Mouse (Mus musculus) hematopoietic stem cell, adult 5-6 weeks (primary cell): ENCODE measurements around the gene Larp1. TPM values are rescaled to one million over a fixed set of nuclear protein-coding genes. Genes with fewer than 3 reads are reported as not detected.
A peak's percentile ranks its signal among the peaks of the same experiment; 100 is the strongest.

Experiments
- ATAC-seq, 2 experiments: fragments of 125-278 bp in 1 of 2; replicated peaks in 1 of 2; 2 replicates each; pipeline ENCODE4 v1.8.0; 2016 to 2017; ENCODE audit warnings: inconsistent platforms in 2 of 2, mild to moderate bottlenecking in 2 of 2, moderate number of reproducible peaks in 2 of 2, low read depth in 1 of 2, moderate TSS enrichment in 1 of 2; ENCODE audit not compliant: low FRiP score in 2 of 2, poor library complexity in 2 of 2, severe bottlenecking in 2 of 2, insufficient read depth in 1 of 2, low TSS enrichment in 1 of 2
- total RNA-seq: library from RNA; stranded (forward); fragments of 172-1452, 232-1000 nt; gene quantifications from 2 replicates; pipeline ENCODE4 v1.2.3, GENCODE M21; 2017

Gene Larp1
- total RNA-seq, 1 experiment from 2014 or later: 55.1 TPM

DNA sequence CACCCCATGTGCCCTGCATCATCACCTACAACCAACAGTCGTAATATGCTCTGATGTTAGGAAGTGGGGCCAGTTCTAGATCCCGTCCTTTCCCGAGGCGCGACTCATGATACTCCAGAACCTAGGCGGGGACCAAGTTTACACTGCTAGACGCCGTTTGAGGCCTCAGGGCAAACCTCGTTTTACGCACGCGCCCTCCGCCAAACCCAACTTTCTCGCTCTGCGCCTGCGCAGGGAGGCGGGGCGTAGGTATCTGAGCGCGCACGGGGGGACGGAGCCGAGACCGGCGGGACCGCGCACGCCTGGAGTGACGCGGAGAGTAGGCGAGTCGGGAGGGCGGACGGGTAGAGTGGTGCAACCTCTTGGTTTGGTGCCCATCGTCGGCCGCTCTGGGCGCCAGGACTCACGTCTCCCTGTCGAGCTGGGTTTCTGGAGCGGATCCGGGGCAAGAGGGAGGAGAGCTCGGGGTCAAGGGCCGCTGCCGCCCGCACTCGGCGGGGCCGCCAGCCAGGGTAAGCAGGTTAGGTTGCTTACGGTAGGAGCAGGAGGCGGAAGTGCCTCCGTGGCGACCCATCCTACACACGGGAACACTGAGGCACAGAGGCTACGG lies 94.9 kb downstream of the Larp1 start, which contains the start of gene Cnot8:
TSS of gene Cnot8 (plus strand) at position 457 of the 610 bp plus-strand sequence.
- ATAC-seq: peak; percentile 87 to 90

GRCm38 (mm10) chr11:58104351-58104791 lies 95.5 kb downstream of the Larp1 start:
- ATAC-seq: peak; percentile 28 to 34

GRCm38 (mm10) chr11:58107009-58107408 lies 98.1 kb downstream of the Larp1 start:
- ATAC-seq: no peak

GRCm38 (mm10) chr11:58107664-58108337 lies 98.9 kb downstream of the Larp1 start:
- ATAC-seq: no peak

Other genes starting within 250 kb of the Larp1 start
- gene Sap30l, start 207.4 kb upstream of the Larp1 start, total RNA-seq: 26.6 and 26.8 TPM in 2 replicates
- gene Hand1, start 176.2 kb upstream of the Larp1 start, total RNA-seq: not detected in 2 replicates
- gene Gm12248, start 84.1 kb downstream of the Larp1 start, total RNA-seq: not detected in 2 replicates
- gene Cnot8, start 95.1 kb downstream of the Larp1 start, total RNA-seq: 112 and 130 TPM in 2 replicates
- 28.0 and 30.4 TPM in 2 replicates for gene Gemin5, start 159.5 kb downstream of the Larp1 start, total RNA-seq
- gene Mrpl22, start 162.6 kb downstream of the Larp1 start, total RNA-seq: 57.3 and 68.1 TPM in 2 replicates
- 29.5 and 30.8 TPM in 2 replicates for gene Igtp, start 190.5 kb downstream of the Larp1 start, total RNA-seq
- gene Irgm2, start 190.6 kb downstream of the Larp1 start, total RNA-seq: 26.0 and 28.2 TPM in 2 replicates